ENCODE assay signal across 8 mouse cellular contexts in genomic region chr11:58008437-58009050, GRCm38 (mm10). TPM values are rescaled to one million over a fixed set of nuclear protein-coding genes. Genes with fewer than 3 reads are reported as not detected.
A peak's percentile ranks its signal among the peaks of the same experiment; 100 is the strongest.
DNase-seq lines count a peak whose midpoint lies in the region; ATAC-seq and TF ChIP-seq lines count a peak whose summit lies in the region.

No protein-coding gene starts in this region.

- H3K36me3 ChIP-seq in embryonic facial prominence, embryonic 11.5 days (replicated peaks; ENCODE audit: control insufficient read depth, insufficient read depth, low read depth, low read length): no peaks in the 10 kb centered on the region
- H3K36me3 ChIP-seq in limb, embryonic 11.5 days (ENCODE audit: control insufficient read depth, insufficient read depth, low read length): no peaks in the 10 kb centered on the region
- H3K36me3 ChIP-seq in midbrain, embryonic 13.5 days: no peaks in the 10 kb centered on the region
- H3K36me3 ChIP-seq in small intestine, adult 2 months (ENCODE audit: control insufficient read depth, insufficient read depth, low read length): no peaks in the 10 kb centered on the region

- peak overlapping the region; percentile 92 for H3K9ac ChIP-seq in embryonic facial prominence, embryonic 11.5 days (replicated peaks; ENCODE audit: low read length)
- peak overlapping the region; percentile 90 for H3K9ac ChIP-seq in limb, embryonic 11.5 days (ENCODE audit: low read length)
- peak overlapping the region; percentile 94 for H3K9ac ChIP-seq in midbrain, embryonic 13.5 days (replicated peaks)

- no peaks in the 10 kb centered on the region for H3K27me3 ChIP-seq in embryonic facial prominence, embryonic 11.5 days (ENCODE audit: control insufficient read depth, insufficient read depth, low read length)
- H3K27me3 ChIP-seq in limb, embryonic 11.5 days (ENCODE audit: control insufficient read depth, insufficient read depth, low read length): no peaks in the 10 kb centered on the region
- no peaks in the 10 kb centered on the region for H3K27me3 ChIP-seq in midbrain, embryonic 13.5 days
- no peaks in the 10 kb centered on the region for H3K27me3 ChIP-seq in small intestine, adult 2 months (ENCODE audit: control insufficient read depth, insufficient read depth, low read length)

- peak; percentile 89 for DNase-seq in 3134 (ENCODE audit: extremely low read depth, insufficient read length, low spot score)
- DNase-seq in adrenal gland, postnatal 25 days: peak; percentile 89
- peak; percentile 94 for DNase-seq in embryonic facial prominence, embryonic 11.5 days (ENCODE audit: low spot score)
- DNase-seq in heart, adult 18-20 months: peak; percentile 82 to 90
- peak; percentile 85 for DNase-seq in kidney, adult 18-20 months
- DNase-seq in limb, embryonic 11.5 days (ENCODE audit: low spot score): peak; percentile 90

- WGBS in embryonic facial prominence, embryonic 11.5 days: under 1% methylated on average over 57 of the region's 74 CpGs
- WGBS in limb, embryonic 11.5 days: under 1% methylated on average over 44 of the region's 74 CpGs
- WGBS in midbrain, embryonic 13.5 days: under 1% methylated on average over 38 of the region's 74 CpGs
- 1% methylated on average over 57 of the region's 74 CpGs for WGBS in small intestine, adult 2 months

- peak overlapping the region; percentile 82 for H3K4me2 ChIP-seq in embryonic facial prominence, embryonic 11.5 days (ENCODE audit: low read depth, low read length)
- H3K4me2 ChIP-seq in limb, embryonic 11.5 days (ENCODE audit: low read depth, severe bottlenecking): peak overlapping the region; percentile 80
- H3K4me2 ChIP-seq in midbrain, embryonic 13.5 days (replicated peaks): peak overlapping the region; percentile 95

- ATAC-seq in embryonic facial prominence, embryonic 11.5 days (replicated peaks; ENCODE audit: insufficient number of reproducible peaks, low FRiP score, low TSS enrichment, low read depth): peak; percentile 72
- ATAC-seq in limb, embryonic 11.5 days (ENCODE audit: insufficient number of reproducible peaks, low FRiP score, low TSS enrichment, low read depth): peak; percentile 89
- ATAC-seq in midbrain, embryonic 13.5 days: peak; percentile 93

- TF ChIP-seq POLR2A in small intestine, adult 2 months (IDR thresholded peaks at IDR 0.05; ENCODE audit: low read depth, low read length): peak; percentile 35

- no peak for TF ChIP-seq CTCF in small intestine, adult 2 months (IDR thresholded peaks at IDR 0.05; ENCODE audit: extremely low read depth, insufficient read length, insufficient replicate concordance, low read depth, low read length)

- H3K4me1 ChIP-seq in embryonic facial prominence, embryonic 11.5 days (ENCODE audit: control insufficient read depth, insufficient read depth, low read length): peaks cover 2% of the 10 kb centered on the region; the same call in 1 of the 2 replicates
- peaks cover 17% of the 10 kb centered on the region; the same call in 1 of the 2 replicates for H3K4me1 ChIP-seq in limb, embryonic 11.5 days (ENCODE audit: control insufficient read depth, insufficient read depth, low read length)
- peaks cover 29% of the 10 kb centered on the region for H3K4me1 ChIP-seq in midbrain, embryonic 13.5 days (replicated peaks)
- peaks cover 13% of the 10 kb centered on the region for H3K4me1 ChIP-seq in small intestine, adult 2 months (ENCODE audit: control insufficient read depth, insufficient read depth, insufficient read length, low read length)

- peak overlapping the region; percentile 75 for H3K27ac ChIP-seq in embryonic facial prominence, embryonic 11.5 days (replicated peaks; ENCODE audit: low read depth, low read length)
- H3K27ac ChIP-seq in limb, embryonic 11.5 days (replicated peaks; ENCODE audit: low read depth, low read length): peak overlapping the region; percentile 92
- peak overlapping the region; percentile 93 for H3K27ac ChIP-seq in midbrain, embryonic 13.5 days
- peak overlapping the region; percentile 93 for H3K27ac ChIP-seq in small intestine, adult 2 months (ENCODE audit: insufficient read depth, low read depth, low read length)

- H3K9me3 ChIP-seq in embryonic facial prominence, embryonic 11.5 days (replicated peaks; ENCODE audit: control insufficient read depth, low read length): no peaks in the 10 kb centered on the region
- no peaks in the 10 kb centered on the region for H3K9me3 ChIP-seq in limb, embryonic 11.5 days (ENCODE audit: control insufficient read depth, low read length)
- no peaks in the 10 kb centered on the region for H3K9me3 ChIP-seq in midbrain, embryonic 13.5 days

- peak overlapping the region; percentile 97 for H3K4me3 ChIP-seq in embryonic facial prominence, embryonic 11.5 days (ENCODE audit: low read depth, low read length)
- H3K4me3 ChIP-seq in limb, embryonic 11.5 days (ENCODE audit: low read depth, low read length): peak overlapping the region; percentile 95
- H3K4me3 ChIP-seq in midbrain, embryonic 13.5 days (replicated peaks): peak overlapping the region; percentile 97
- peak overlapping the region; percentile 98 for H3K4me3 ChIP-seq in small intestine, adult 2 months (ENCODE audit: low read depth, low read length)

RNA-seq across cellular contexts. Expression of gene Larp1, which starts 0.3 kb away (rescaled TPM):
- 103 and 106 TPM in 2 replicates for total RNA-seq in adrenal gland, postnatal 25 days (2021)
- polyA plus RNA-seq in embryonic facial prominence, embryonic 11.5 days (2014; fragmentation: Nextera tagmentation; extraction: Ambion mirVana): 14.7 and 15.2 TPM in 2 replicates
- total RNA-seq in heart, adult 18-20 months (2021): 10 to 100 TPM; 57.8 to 59.9 TPM
- polyA plus RNA-seq in limb, embryonic 11.5 days (2014; fragmentation: Nextera tagmentation; extraction: Ambion mirVana): 18.9 and 22.2 TPM in 2 replicates
- polyA plus RNA-seq in midbrain, embryonic 13.5 days (2015; fragmentation: Nextera tagmentation; extraction: Ambion mirVana): 15.8 TPM in 2 replicates
- 16.9 and 25.9 TPM in 2 replicates for polyA plus RNA-seq in small intestine, adult 2 months (2012; rRNA removed)

Comparison
In these comparisons a context has a peak if more than half of its experiments do, and no peak if none do; other contexts are left out.
1. Peak in every context shown above with its lines: DNase-seq, ATAC-seq, H3K4me3 ChIP-seq and H3K27ac ChIP-seq.